Mouse (Mus musculus) thymus, adult 2 months (tissue): ENCODE measurements around the gene Olfr312. TPM values are rescaled to one million over a fixed set of nuclear protein-coding genes. Genes with fewer than 3 reads are reported as not detected.

ENCODE experiments used
- DNase-seq: peaks from one replicate; pipeline ENCODE4 v3.0.0; 2021
- H3K27ac ChIP-seq: fragments of 200-500 bp; 2 replicates; pipeline ENCODE4 v1.5.1; 2012; ENCODE audit warnings: low read length, control low read depth; ENCODE audit not compliant: control insufficient read depth, insufficient read depth
- H3K27me3 ChIP-seq: fragments of 200-500 bp; 2 replicates; pipeline ENCODE4 v1.6.1; 2012; ENCODE audit warnings: mild to moderate bottlenecking, low read length, moderate library complexity, mixed read lengths; ENCODE audit not compliant: control insufficient read depth, insufficient read depth
- H3K36me3 ChIP-seq: fragments of 200-500 bp; 2 replicates; pipeline ENCODE4 v1.6.1; 2012; ENCODE audit warnings: mild to moderate bottlenecking, low read length, moderate library complexity; ENCODE audit not compliant: control insufficient read depth, insufficient read depth
- H3K4me1 ChIP-seq: fragments of 200-500 bp; replicated peaks from 2 replicates; pipeline ENCODE4 v1.6.1; 2012; ENCODE audit warnings: low read length; ENCODE audit not compliant: control insufficient read depth, insufficient read depth
- H3K4me3 ChIP-seq: fragments of 200-500 bp; 2 replicates; pipeline ENCODE4 v1.5.1; 2012; ENCODE audit warnings: mild to moderate bottlenecking, low read length, control low read depth, moderate library complexity; ENCODE audit not compliant: control insufficient read depth, insufficient read depth
- CTCF ChIP-seq: fragments of 200-500 bp; IDR thresholded peaks from 2 replicates; pipeline ENCODE4 v1.5.1; 2012; ENCODE audit warnings: mild to moderate bottlenecking, control low read depth, low read length, moderate library complexity, borderline replicate concordance; ENCODE audit not compliant: control insufficient read depth, poor library complexity, insufficient read depth; ENCODE audit errors: extremely low read depth
- POLR2A ChIP-seq: fragments of 200-500 bp; IDR thresholded peaks from 2 replicates; pipeline ENCODE4 v1.6.1; 2012; ENCODE audit warnings: mild to moderate bottlenecking, low read length, control low read depth, moderate library complexity; ENCODE audit not compliant: control insufficient read depth, poor library complexity, insufficient read depth; ENCODE audit errors: extremely low read depth
- WGBS: fragments of 180-500 bp; shearing (Covaris S2); methylation state at CpG from one replicate; pipeline ENCODE4 v1.1.7; 2018; 5-methylcytosine and 5-hydroxymethylcytosine counted together
- polyA plus RNA-seq: library from polyadenylated mRNA; depleted of rRNA; stranded (reverse); fragments of >200 nt; gene quantifications from 2 replicates; pipeline ENCODE4 v1.2.3, GENCODE M21; 2012

Olfr312 gene
- polyA plus RNA-seq, 1 experiment = not detected

- TF ChIP-seq POLR2A (no peak), CTCF (no peak)
- no peaks in the 10 kb centered on the region for H3K27me3 ChIP-seq
- WGBS = 58% methylated on average over 6 of the region's 6 CpGs
- no peaks in the 10 kb centered on the region for H3K36me3 ChIP-seq
- no peak overlapping the region for H3K4me3 ChIP-seq
- DNase-seq = no peak
- H3K4me1 ChIP-seq = peaks cover 28% of the 10 kb centered on the region
- no peak overlapping the region for H3K27ac ChIP-seq
These were observed 38.4 kb upstream of the Olfr312 start for GRCm38 (mm10) chr11:58790646-58791045.

- no peak overlapping the region for H3K27ac ChIP-seq
- H3K4me3 ChIP-seq = no peak overlapping the region
- no peaks in the 10 kb centered on the region for H3K27me3 ChIP-seq
- DNase-seq = no peak
- no peaks in the 10 kb centered on the region for H3K36me3 ChIP-seq
- no peak for TF ChIP-seq CTCF
- TF ChIP-seq POLR2A = no peak
- H3K4me1 ChIP-seq = no peaks in the 10 kb centered on the region
- WGBS = 86% methylated on average over 2 of the region's 2 CpGs
These were observed 33.2 kb upstream of the Olfr312 start for GRCm38 (mm10) chr11:58795856-58796255.

GRCm38 (mm10) chr11:58796850-58797249 is 32.2 kb upstream of the Olfr312 start:
- no peak for TF ChIP-seq POLR2A
- no peak for TF ChIP-seq CTCF
- DNase-seq = no peak
- no peaks in the 10 kb centered on the region for H3K36me3 ChIP-seq
- H3K27ac ChIP-seq = no peak overlapping the region
- peaks cover 4% of the 10 kb centered on the region for H3K4me1 ChIP-seq
- H3K27me3 ChIP-seq = no peaks in the 10 kb centered on the region
- no peak overlapping the region for H3K4me3 ChIP-seq
- 90% methylated on average over 7 of the region's 7 CpGs for WGBS

- WGBS = 66% methylated on average over 5 of the region's 5 CpGs
- no peak overlapping the region for H3K4me3 ChIP-seq
- no peak for TF ChIP-seq POLR2A
- TF ChIP-seq CTCF = no peak
- no peak for DNase-seq
- H3K4me1 ChIP-seq = peaks cover 12% of the 10 kb centered on the region
- no peaks in the 10 kb centered on the region for H3K27me3 ChIP-seq
- H3K36me3 ChIP-seq = no peaks in the 10 kb centered on the region
- no peak overlapping the region for H3K27ac ChIP-seq
These were observed 29.3 kb upstream of the Olfr312 start for GRCm38 (mm10) chr11:58799747-58800146.

- H3K27ac ChIP-seq = no peak within 1 kb of the TSS
- peak within 1 kb of the TSS; percentile 40 for H3K4me3 ChIP-seq
- no peaks in the 10 kb centered on the region for H3K36me3 ChIP-seq
- no peak for DNase-seq
- TF ChIP-seq POLR2A = no peak
- no peak for TF ChIP-seq CTCF
- peaks cover 12% of the 10 kb centered on the region for H3K4me1 ChIP-seq
- 44% methylated on average over 14 of the region's 14 CpGs for WGBS
- H3K27me3 ChIP-seq = no peaks in the 10 kb centered on the region
These were observed 27.3 kb upstream of the Olfr312 start, which contains the start of gene Fam183b for GRCm38 (mm10) chr11:58801558-58802228. Gene Fam183b, minus strand, starts transcription at chr11:58801960.

- Histone ChIP-seq H3K4me3 (no peak overlapping the region), H3K36me3 (no peaks in the 10 kb centered on the region), H3K27ac (no peak overlapping the region), H3K27me3 (no peaks in the 10 kb centered on the region), H3K4me1 (peaks cover 12% of the 10 kb centered on the region)
- no peak for TF ChIP-seq POLR2A
- no peak for TF ChIP-seq CTCF
- DNase-seq = no peak
- 89% methylated on average over 4 of the region's 4 CpGs for WGBS
These were observed 25.2 kb upstream of the Olfr312 start for GRCm38 (mm10) chr11:58803871-58804270.
